Mouse (Mus musculus): Measurements from ENCODE around the gene Gpr132. TPM values are rescaled to one million over a fixed set of nuclear protein-coding genes. Genes with fewer than 3 reads are reported as not detected.

The Gpr132 gene
- 46.4 and 48.6 TPM in 2 replicates for polyA plus RNA-seq (2012; rRNA removed; ENCODE audit: low replicate concordance)

DNA sequence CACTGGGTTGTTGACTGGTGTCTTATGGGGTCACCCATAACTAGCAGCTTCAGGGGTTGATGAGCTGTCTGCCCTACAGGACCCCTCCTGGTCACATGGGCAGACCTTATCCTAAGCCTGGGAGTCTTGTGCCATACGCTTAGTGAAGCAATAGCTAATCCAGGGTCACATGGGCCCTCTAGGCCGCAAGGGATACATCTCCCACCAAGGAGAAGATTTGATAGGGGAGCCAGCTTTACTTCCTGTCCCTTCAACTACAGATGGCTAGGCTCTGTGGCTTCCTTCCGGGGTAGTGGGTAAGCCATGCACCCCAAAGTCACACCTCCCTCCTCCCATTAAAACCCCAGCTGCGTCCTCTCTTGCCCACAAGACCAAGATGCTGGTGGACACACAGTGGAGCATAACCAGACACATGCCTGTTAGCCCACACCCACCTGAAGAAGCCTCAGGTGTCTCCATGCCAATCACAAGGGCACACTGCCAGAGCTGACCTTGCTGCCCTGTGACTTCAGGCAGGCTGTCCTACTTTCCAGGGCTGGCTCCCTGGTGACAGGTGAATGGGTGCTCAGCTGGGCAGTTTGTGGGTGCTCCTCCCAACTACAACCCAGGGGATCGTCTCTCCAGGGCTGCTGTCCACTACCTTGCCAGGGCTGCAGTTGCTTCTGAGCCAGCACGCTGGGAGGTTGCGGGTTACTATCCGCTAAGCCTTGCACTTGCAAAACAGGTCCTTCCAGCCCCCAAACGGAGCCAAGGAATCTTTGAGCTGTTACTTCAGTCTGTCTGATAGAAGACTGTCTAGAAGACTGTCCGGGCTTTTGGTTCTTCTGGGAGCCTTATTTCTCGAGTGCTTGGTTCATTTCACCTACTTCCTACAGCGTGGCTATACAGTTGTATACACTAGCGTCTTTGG is at the start of gene Gpr132:
Gpr132 (minus strand) TSS at position 51 of the 910 bp plus-strand sequence.

DNA sequence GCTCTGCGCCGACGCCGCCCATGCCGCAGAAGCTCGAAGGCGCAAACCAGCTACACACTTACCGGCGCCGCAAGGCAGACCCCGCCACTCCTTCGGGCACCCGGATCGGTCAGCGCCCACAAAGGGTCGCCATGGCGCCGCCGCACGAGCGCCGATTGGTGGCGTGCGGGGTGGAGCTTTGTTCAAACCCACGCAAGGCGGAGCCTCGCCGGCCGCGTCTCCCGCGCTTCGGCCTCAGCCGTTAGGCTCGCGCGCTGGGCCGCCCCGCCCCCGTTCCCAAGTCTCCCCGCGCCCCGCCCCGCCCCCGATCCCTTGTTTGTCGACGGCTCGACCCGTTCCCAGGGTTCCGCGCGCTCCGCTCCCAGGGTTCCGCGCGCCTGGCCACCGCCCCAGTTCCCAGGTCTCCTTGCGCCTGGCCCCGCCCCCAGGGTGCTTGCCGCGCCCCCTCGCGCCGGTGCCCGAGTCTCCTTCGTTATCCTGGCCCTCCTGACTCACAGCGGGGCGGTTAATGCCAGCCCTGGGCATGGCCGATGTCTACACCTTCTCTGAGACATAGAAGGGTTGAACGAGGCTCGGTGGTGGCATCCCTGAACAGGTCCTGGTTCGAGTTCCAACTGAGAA is 38.7 kb downstream of the Gpr132 start, which contains the start of gene Cdca4:
Cdca4 (minus strand) TSS at position 180 of the 621 bp plus-strand sequence.

DNA sequence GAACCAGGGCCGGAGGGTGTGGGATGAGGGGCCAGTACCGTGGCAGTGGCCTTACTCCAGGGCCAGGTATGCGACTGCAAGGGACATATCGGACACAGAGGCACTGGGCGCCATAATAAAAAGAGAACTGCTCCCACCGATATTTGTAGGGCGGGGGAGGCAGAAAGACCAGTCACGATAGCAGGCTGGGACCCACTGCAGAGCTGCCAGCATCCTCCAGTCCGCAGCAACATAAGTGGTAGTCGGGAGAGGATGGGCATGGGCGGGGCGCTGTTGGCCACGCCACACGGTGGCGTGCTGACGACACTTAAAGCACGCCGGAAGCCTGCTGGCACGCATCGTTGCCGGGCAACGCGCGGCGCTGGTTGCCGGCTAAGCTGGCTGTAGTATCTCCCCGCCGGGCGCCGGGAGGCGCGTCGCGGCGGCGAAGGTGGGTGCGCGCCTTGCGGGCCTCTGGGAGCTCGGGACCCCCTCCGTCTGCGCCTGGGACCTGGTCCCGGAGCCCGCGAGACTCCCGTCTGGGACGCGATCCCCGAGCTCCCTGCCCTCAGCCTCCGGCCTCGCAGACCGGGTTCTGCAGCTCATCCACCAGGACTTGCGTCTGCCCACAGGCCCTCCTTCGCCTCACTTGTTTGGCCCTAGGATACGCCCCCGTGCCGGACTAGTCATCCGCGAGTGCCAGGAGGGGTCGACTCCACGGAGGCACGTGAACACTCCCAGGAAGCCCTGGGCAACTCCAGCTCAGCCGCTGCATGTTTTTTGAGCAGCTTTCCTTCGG is 59.3 kb downstream of the Gpr132 start, which contains the start of gene Clba1:
Clba1 (plus strand) TSS at position 351 of the 778 bp plus-strand sequence.

DNA sequence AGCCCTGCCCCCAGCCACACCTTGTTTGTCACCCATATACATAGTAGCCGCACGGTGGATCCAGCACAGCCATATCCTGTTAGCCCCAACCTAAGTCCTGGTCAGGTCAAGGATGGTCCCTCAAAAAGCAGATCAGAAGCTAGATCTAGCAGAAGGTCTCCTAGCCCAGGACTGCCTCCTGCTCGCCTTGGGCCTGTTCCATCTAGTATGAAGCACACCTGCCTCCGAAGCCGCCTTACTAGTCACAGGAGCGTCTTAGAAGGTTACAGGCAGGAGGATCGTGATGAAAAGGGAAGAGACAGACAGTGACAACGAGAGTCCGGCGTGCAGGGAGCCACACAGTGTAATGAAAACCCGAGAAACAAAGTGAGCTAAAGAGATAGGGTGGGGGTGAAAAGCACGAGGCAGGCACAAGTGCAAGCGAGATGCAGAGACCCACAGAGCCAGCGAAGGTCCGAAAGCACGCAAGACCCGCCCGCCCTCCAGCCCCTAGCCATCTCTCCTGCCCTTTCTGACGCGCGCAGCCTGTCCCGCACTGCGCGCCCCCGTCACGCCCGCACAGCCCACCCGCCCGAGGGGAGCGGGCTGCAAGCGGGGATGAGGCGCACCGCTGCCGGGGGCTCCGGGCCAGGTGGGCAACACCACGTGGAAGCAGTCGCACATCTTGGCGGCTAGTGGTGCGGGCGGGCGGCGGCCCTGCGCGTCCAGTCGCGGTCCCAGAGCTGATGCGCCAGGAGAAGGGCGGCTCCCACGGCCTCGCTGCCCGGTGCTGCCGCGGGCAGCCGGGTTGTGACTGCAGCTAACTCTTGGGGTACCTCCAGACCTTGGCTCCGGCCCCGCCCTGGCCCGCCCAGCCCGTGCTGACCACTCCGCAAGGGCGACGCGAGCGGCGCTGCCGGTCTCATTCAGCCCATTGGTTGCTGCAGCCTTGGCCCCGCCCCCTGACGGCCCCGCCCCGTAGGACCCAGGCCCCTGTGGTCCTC is 65.9 kb downstream of the Gpr132 start, which contains the start of gene Ahnak2:
Ahnak2 (minus strand) TSS at position 794 of the 983 bp plus-strand sequence.

Other genes with a start within 250 kb of the Gpr132 start
- gene Adssl1, start 248.2 kb downstream of the Gpr132 start, polyA plus RNA-seq (2012; rRNA removed; ENCODE audit: low replicate concordance), result 10.8 and 103 TPM in 2 replicates
- 37.1 and 48.6 TPM in 2 replicates for gene Siva1, start 223.5 kb downstream of the Gpr132 start, polyA plus RNA-seq (2012; rRNA removed; ENCODE audit: low replicate concordance)
- gene Akt1, start 193.3 kb downstream of the Gpr132 start, polyA plus RNA-seq (2012; rRNA removed; ENCODE audit: low replicate concordance), result 121 and 167 TPM in 2 replicates
- 17.1 and 26.8 TPM in 2 replicates for gene Zbtb42, start 189.4 kb downstream of the Gpr132 start, polyA plus RNA-seq (2012; rRNA removed; ENCODE audit: low replicate concordance)
- 27.1 and 43.9 TPM in 2 replicates for gene Cep170b, start 147.8 kb downstream of the Gpr132 start, polyA plus RNA-seq (2012; rRNA removed; ENCODE audit: low replicate concordance)
- gene Pld4, start 107.6 kb downstream of the Gpr132 start, polyA plus RNA-seq (2012; rRNA removed; ENCODE audit: low replicate concordance), result 171 and 191 TPM in 2 replicates
- 14.3 and 15.8 TPM in 2 replicates for gene Ahnak2, start 65.6 kb downstream of the Gpr132 start, polyA plus RNA-seq (2012; rRNA removed; ENCODE audit: low replicate concordance)
- 2.0 and 3.4 TPM in 2 replicates for gene Clba1, start 59.3 kb downstream of the Gpr132 start, polyA plus RNA-seq (2012; rRNA removed; ENCODE audit: low replicate concordance)
- gene Cdca4, start 38.8 kb downstream of the Gpr132 start, polyA plus RNA-seq (2012; rRNA removed; ENCODE audit: low replicate concordance), result 24.3 and 24.6 TPM in 2 replicates
- gene Jag2, start 61.5 kb upstream of the Gpr132 start, polyA plus RNA-seq (2012; rRNA removed; ENCODE audit: low replicate concordance), result 32.8 and 44.7 TPM in 2 replicates
- gene Nudt14, start 73.9 kb upstream of the Gpr132 start, polyA plus RNA-seq (2012; rRNA removed; ENCODE audit: low replicate concordance), result 31.3 and 33.2 TPM in 2 replicates
- 26.8 and 124 TPM in 2 replicates for gene Btbd6, start 108.3 kb upstream of the Gpr132 start, polyA plus RNA-seq (2012; rRNA removed; ENCODE audit: low replicate concordance)
- gene Brf1, start 132.5 kb upstream of the Gpr132 start, polyA plus RNA-seq (2012; rRNA removed; ENCODE audit: low replicate concordance), result 55.7 and 134 TPM in 2 replicates
- gene Pacs2, start 146.3 kb upstream of the Gpr132 start, polyA plus RNA-seq (2012; rRNA removed; ENCODE audit: low replicate concordance), result 57.6 and 59.4 TPM in 2 replicates
- 0.27 and 0.31 TPM in 2 replicates for gene Tex22, start 206.3 kb upstream of the Gpr132 start, polyA plus RNA-seq (2012; rRNA removed; ENCODE audit: low replicate concordance)
- gene Mta1, start 230.1 kb upstream of the Gpr132 start, polyA plus RNA-seq (2012; rRNA removed; ENCODE audit: low replicate concordance), result 61.7 and 146 TPM in 2 replicates

Measured in mammary gland, adult 2 months (tissue).